16 mouse cellular contexts compared by ENCODE assay signal in the genomic region with DNA sequence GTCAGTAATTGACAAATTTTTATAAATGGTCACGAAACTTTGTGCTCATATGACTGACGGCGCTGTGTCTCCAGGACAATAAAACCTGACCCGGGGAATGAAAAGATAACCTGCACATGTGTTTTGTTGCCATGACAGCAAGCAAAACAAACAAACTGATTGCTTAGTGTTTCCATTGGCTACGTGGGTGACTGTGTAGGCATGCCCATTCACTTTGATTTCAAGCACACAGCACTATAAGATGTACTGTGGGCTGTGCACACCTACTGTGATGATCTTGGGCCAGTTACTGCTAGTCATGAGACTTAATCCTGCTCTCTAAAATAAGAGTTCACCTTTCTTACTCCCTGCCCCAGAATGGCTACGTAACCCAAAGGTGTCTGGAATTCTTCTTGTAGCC.
"Had no signal": no experiment of that assay in that cellular context is flagged by ENCODE, and none has a peak within 500 bp of the region (broad histone marks: within the 10 kb centered on the region; RNA-seq: fewer than 3 reads in every experiment).

No protein-coding gene starts in this region.

- H3K36me3 ChIP-seq: lung, embryonic 15.5 days; midbrain, embryonic 13.5 days; midbrain, embryonic 15.5 days; neural tube, embryonic 12.5 days; stomach, embryonic 15.5 days had no signal

- ATAC-seq: midbrain, embryonic 13.5 days; midbrain, embryonic 15.5 days had no signal

- H3K9ac ChIP-seq: lung, embryonic 15.5 days; midbrain, embryonic 13.5 days; midbrain, embryonic 15.5 days; neural tube, embryonic 12.5 days; stomach, embryonic 15.5 days had no signal

- H3K4me3 ChIP-seq: lung, embryonic 15.5 days; megakaryocyte, embryonic 14.5 days; midbrain, embryonic 13.5 days; midbrain, embryonic 15.5 days; neural tube, embryonic 12.5 days; stomach, embryonic 15.5 days had no signal

- H3K4me2 ChIP-seq: lung, embryonic 15.5 days; midbrain, embryonic 11.5 days; midbrain, embryonic 13.5 days; midbrain, embryonic 15.5 days; neural tube, embryonic 12.5 days; stomach, embryonic 15.5 days had no signal

- H3K27ac ChIP-seq: lung, embryonic 15.5 days; macrophage; midbrain, embryonic 13.5 days; midbrain, embryonic 15.5 days; neural tube, embryonic 12.5 days; stomach, embryonic 15.5 days; stomach, postnatal 0 days had no signal

- H3K27me3 ChIP-seq: lung, embryonic 15.5 days; megakaryocyte, embryonic 14.5 days; midbrain, embryonic 15.5 days; neural tube, embryonic 12.5 days; stomach, embryonic 15.5 days had no signal

- H3K4me1 ChIP-seq: lung, embryonic 15.5 days; megakaryocyte, embryonic 14.5 days; neural tube, embryonic 12.5 days; stomach, embryonic 15.5 days had no signal

- DNase-seq: lung, adult 2 months; lung, postnatal 14 days; lung, postnatal 36 days; right cerebral cortex, postnatal 14 days; thymus, adult 2 months; thymus, postnatal 14 days; thymus, postnatal 36 days had no signal

- H3K9me3 ChIP-seq: lung, embryonic 15.5 days; megakaryocyte, embryonic 14.5 days; midbrain, embryonic 13.5 days; midbrain, embryonic 15.5 days; neural tube, embryonic 12.5 days; stomach, embryonic 15.5 days had no signal
